Mouse (Mus musculus): ENCODE measurements around the gene Ccnd2. TPM values are rescaled to one million over a fixed set of nuclear protein-coding genes. Genes with fewer than 3 reads are reported as not detected.

Gene Ccnd2
- total and polyA plus RNA-seq, 3 experiments: 42.4 to 255 (median 146) TPM

GRCm38 (mm10) chr6:127122996-127123395 lies 29.0 kb downstream of the Ccnd2 start:
- Histone ChIP-seq H3K27me3 (replicated peaks) (peaks cover 8% of the 10 kb centered on the region), H3K4me3 (replicated peaks in 1 of 3; ENCODE audit: low read depth in 2 of 3, low read length in 2 of 3, poor library complexity in 1 of 3) (no peak overlapping the region)
- TF ChIP-seq MYC (IDR thresholded peaks at IDR 0.05; ENCODE audit: low read depth, low read length): no peak
- TF ChIP-seq ETS1 (conservative IDR thresholded peaks at IDR 0.05; ENCODE audit: low read depth, low read length): no peak
- no peak for TF ChIP-seq USF1 (IDR thresholded peaks at IDR 0.05; ENCODE audit: low read depth, low read length)
- no peak for TF ChIP-seq NELFE (IDR thresholded peaks at IDR 0.05; ENCODE audit: low read depth, low read length)
- TF ChIP-seq POLR2A (IDR thresholded peaks at IDR 0.05; ENCODE audit: low read depth, low read length): no peak
- TF ChIP-seq CHD1 (IDR thresholded peaks at IDR 0.05; ENCODE audit: low read depth, low read length): no peak
- no peak for TF ChIP-seq IRF4 (IDR thresholded peaks at IDR 0.05; ENCODE audit: low read depth, low read length)
- no peak for TF ChIP-seq MAZ (IDR thresholded peaks at IDR 0.05; ENCODE audit: low read depth, low read length)
- TF ChIP-seq ZC3H11A (IDR thresholded peaks at IDR 0.05; ENCODE audit: low read depth, low read length): no peak
- TF ChIP-seq JUND (conservative IDR thresholded peaks at IDR 0.05; ENCODE audit: low read depth, low read length): no peak
- TF ChIP-seq RAD21 (IDR thresholded peaks at IDR 0.05; ENCODE audit: low read depth, low read length): no peak
- TF ChIP-seq ZMIZ1 (IDR thresholded peaks at IDR 0.05; ENCODE audit: low read depth, low read length): no peak

GRCm38 (mm10) chr6:127122221-127122806 lies 29.7 kb downstream of the Ccnd2 start:
- dilution Hi-C loops (cut with MboI; ENCODE audit: extremely low pct_ligation_motif_present, extremely low pct_unique_long_range_greater_than_20kb, low sequenced_read_pairs): no loop called here

More at GRCm38 (mm10) chr6:127122996-127123395, 29.0 kb downstream of the Ccnd2 start:
- Histone ChIP-seq H3K36me3 (replicated peaks in 1 of 2; ENCODE audit: control insufficient read depth in 1 of 2, insufficient read depth in 1 of 2, low read length in 1 of 2) (peaks cover 20 to 23% of the 10 kb centered on the region in 2 experiments), H3K4me1 (ENCODE audit: control insufficient read depth in 1 of 2, insufficient read depth in 2 of 2) (no peaks in the 10 kb centered on the region), H3K79me2 (replicated peaks; ENCODE audit: control insufficient read depth, extremely low read depth, insufficient read depth, poor library complexity, severe bottlenecking) (no peaks in the 10 kb centered on the region), H3K27ac (ENCODE audit: insufficient read depth, low read depth) (no peak overlapping the region), H3K9ac (ENCODE audit: insufficient read depth, low read depth) (no peak overlapping the region), H3K9me3 (replicated peaks; ENCODE audit: low read length) (no peaks in the 10 kb centered on the region), H3K4me2 (ENCODE audit: insufficient read depth, low read depth, poor library complexity, severe bottlenecking) (no peak overlapping the region)
- in situ Hi-C loops (cut with MboI; ENCODE audit: low pct_ligation_motif_present, low pct_unique_long_range_greater_than_20kb, low sequenced_read_pairs) (loop anchor here (25.0 kb wide), 1 partner anchor 336 kb away; no protein-coding TSS in a partner anchor), dilution Hi-C loops (cut with MboI; ENCODE audit: extremely low pct_ligation_motif_present, extremely low pct_unique_long_range_greater_than_20kb, low sequenced_read_pairs) (no loop called here)
- no peak for DNase-seq (ENCODE audit: extremely low read depth)

More at GRCm38 (mm10) chr6:127122221-127122806, 29.7 kb downstream of the Ccnd2 start:
- Histone ChIP-seq H3K9me3 (replicated peaks; ENCODE audit: low read length) (no peaks in the 10 kb centered on the region), H3K4me2 (ENCODE audit: insufficient read depth, low read depth, poor library complexity, severe bottlenecking) (no peak overlapping the region), H3K4me3 (replicated peaks in 1 of 3; ENCODE audit: low read depth in 2 of 3, low read length in 2 of 3, poor library complexity in 1 of 3) (no peak overlapping the region), H3K9ac (ENCODE audit: insufficient read depth, low read depth) (no peak overlapping the region), H3K27me3 (replicated peaks) (peaks cover 12% of the 10 kb centered on the region), H3K4me1 (ENCODE audit: control insufficient read depth in 1 of 2, insufficient read depth in 2 of 2) (no peaks in the 10 kb centered on the region), H3K79me2 (replicated peaks; ENCODE audit: control insufficient read depth, extremely low read depth, insufficient read depth, poor library complexity, severe bottlenecking) (no peaks in the 10 kb centered on the region), H3K27ac (ENCODE audit: insufficient read depth, low read depth) (no peak overlapping the region), H3K36me3 (replicated peaks in 1 of 2; ENCODE audit: control insufficient read depth in 1 of 2, insufficient read depth in 1 of 2, low read length in 1 of 2) (peaks cover 13 to 16% of the 10 kb centered on the region in 2 experiments)
- in situ Hi-C loops (cut with MboI; ENCODE audit: low pct_ligation_motif_present, low pct_unique_long_range_greater_than_20kb, low sequenced_read_pairs): loop anchor here (25.0 kb wide), 1 partner anchor 335 kb away; no protein-coding TSS in a partner anchor
- TF ChIP-seq CTCF (conservative IDR thresholded peaks at IDR 0.05 in 1 of 2, IDR thresholded peaks at IDR 0.05 in 1 of 2; ENCODE audit: low read depth in 2 of 2, low read length in 2 of 2) (peak; percentile 78 to 80), NRF1 (IDR thresholded peaks at IDR 0.05; ENCODE audit: low read depth, low read length) (no peak), USF1 (IDR thresholded peaks at IDR 0.05; ENCODE audit: low read depth, low read length) (no peak), POLR2AphosphoS2 (IDR thresholded peaks at IDR 0.05; ENCODE audit: low read depth, low read length) (no peak), SMC3 (IDR thresholded peaks at IDR 0.05; ENCODE audit: low read depth, low read length) (peak; percentile 63), ZNF384 (IDR thresholded peaks at IDR 0.05; ENCODE audit: low read depth, low read length) (no peak), GABPA (IDR thresholded peaks at IDR 0.05; ENCODE audit: insufficient replicate concordance, low read depth, low read length) (no peak), RAD21 (IDR thresholded peaks at IDR 0.05; ENCODE audit: low read depth, low read length) (peak; percentile 74), UBTF (IDR thresholded peaks at IDR 0.05; ENCODE audit: low read depth, low read length) (no peak), MAX (IDR thresholded peaks at IDR 0.05; ENCODE audit: low read length) (no peak)
- DNase-seq (ENCODE audit: extremely low read depth): no peak

All from CH12.LX (cell line).